Mouse (Mus musculus) myocyte (in vitro differentiated cells): ENCODE results near the gene Ipo4.

Experiments
- MAX ChIP-seq: IDR thresholded peaks from one replicate; pipeline ENCODE4 v1.6.1; 2011; ENCODE audit warnings: low read depth, mild to moderate bottlenecking, control low read depth
- MYOG ChIP-seq, 3 experiments: IDR thresholded peaks; one replicate each; pipeline ENCODE4 v1.6.1; 2011; ENCODE audit warnings: control low read depth in 2 of 3, low read depth in 2 of 3, mild to moderate bottlenecking in 2 of 3; ENCODE audit not compliant: insufficient read length in 2 of 3, control insufficient read depth in 1 of 3, insufficient read depth in 1 of 3
- POLR2A ChIP-seq: IDR thresholded peaks from one replicate; pipeline ENCODE4 v1.6.1; 2011; ENCODE audit warnings: low read depth, mild to moderate bottlenecking, control low read depth, moderate library complexity; ENCODE audit not compliant: insufficient read length
- TCF12 ChIP-seq: IDR thresholded peaks from one replicate; pipeline ENCODE4 v1.6.1; 2011; ENCODE audit warnings: mild to moderate bottlenecking, control low read depth; ENCODE audit not compliant: poor library complexity, insufficient read depth, severe bottlenecking

DNA sequence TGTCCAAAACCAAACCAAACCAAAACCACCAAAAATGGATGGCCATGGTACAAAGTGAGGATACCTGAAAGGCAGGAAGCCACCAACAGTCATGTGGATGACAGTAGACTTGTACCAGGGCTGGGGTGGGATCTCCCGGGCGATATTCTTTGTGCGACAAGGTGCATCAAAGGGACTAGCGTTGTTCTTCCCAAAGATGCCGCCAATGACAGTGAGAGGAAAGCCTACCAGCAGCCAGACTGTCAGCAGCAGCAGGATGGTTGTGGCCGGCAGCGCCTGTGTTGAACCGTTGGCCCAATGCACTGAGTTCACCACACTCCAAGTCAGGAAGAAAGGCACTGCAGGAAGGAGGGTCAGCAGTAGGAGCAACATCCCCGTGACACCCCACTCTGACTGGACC, 2.0 kb upstream of the Ipo4 start, which contains the start of gene Gm49378:
- TF ChIP-seq POLR2A (no peak), TCF12 (no peak), MAX (no peak), MYOG (IDR thresholded peaks at IDR 0.05; ENCODE audit: control insufficient read depth in 1 of 3, insufficient read depth in 1 of 3, insufficient read length in 2 of 3, low read depth in 2 of 3) (no peak)
